Mouse (Mus musculus): ENCODE measurements at regions not wholly inside any gene's neighbourhood (a gene's known extent, or its start where the extent isn't known, plus 50 kb on each side); places are given as distances from the start of the nearest gene placed in this dataset.

DNA sequence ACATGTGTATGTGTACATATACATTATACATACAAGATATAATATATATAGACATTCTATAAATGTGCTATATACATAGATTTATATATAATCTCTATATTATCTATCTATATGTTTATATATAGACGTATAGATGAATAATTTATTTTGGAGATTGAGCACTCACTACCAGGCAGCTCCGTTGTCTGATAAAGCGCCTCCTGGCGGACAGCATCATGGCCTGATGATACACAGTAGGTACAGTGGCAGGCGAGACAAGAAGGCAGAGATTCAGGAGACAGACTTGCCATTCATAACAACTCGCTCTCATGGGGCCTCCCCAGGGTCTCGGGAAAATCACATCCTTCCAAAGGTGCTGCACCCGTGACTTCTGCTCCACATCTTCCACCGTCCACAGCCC, 101.4 kb upstream of the A530016L24Rik start:
- no peak for DNase-seq

DNA sequence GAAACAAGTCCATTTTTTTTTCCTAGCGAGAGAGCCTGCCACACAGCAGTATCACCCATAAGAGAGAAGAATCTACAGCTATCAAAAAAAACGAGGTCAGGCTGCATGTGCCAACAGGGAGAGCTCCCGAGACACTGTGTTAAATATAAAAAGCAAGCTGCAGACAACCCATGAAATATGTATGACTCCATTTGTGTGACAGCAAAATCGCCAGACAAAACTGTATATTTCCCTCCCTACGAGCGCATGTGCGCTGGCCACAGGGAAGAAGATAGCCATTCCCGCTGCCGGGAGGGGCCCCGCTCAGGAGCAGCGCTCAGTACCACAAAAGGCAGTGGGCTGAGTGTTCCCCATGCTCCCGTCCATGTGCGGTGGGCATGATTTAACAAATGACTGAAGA, 93.3 kb upstream of the A530016L24Rik start:
- no peak for DNase-seq

DNA sequence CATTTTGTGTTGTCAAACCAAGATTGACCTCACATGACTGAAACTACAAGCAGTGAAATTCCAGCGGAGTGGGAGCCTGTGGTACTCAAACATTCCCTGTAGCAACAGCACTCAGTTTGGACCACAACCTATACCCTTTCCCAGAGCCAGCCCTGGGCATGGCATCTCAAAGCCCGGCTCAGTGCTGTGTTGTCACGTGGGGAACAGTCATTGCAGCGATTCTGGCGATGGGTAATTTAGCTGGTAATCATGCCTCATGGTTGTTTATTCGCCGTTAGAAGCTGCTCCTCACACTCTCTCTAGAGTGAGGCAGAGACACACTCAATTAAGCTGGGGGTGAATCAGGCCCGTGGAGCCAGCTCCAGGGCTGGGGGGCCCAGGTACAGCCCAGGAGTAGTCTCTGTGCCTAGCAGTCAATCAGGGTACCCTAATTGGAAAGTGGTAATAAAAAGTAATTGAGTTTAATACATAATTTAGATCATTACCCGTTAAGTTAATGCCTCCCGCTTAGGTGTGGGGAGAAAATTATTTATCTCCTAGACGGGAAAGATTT, 85.5 kb upstream of the A530016L24Rik start:
- no peak for DNase-seq

DNA sequence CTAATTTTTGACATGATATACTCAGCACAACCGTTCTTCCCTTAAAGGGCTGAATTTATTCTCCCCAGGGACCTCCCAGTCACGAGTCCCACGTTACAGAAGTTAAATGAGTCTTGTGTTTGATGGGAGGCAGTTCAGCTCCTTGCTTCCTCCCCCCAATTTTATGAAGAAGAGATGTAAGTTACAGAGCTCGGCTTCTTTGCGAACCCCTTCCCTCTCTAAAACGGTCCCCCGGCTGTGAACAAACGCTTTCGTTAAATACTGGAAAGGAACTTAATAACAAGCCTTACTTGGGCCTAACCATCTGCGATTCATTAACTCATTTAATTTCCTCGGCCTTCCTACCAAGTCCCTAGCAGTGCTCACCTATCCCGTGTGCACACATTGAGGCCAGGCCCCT, 84.9 kb upstream of the A530016L24Rik start:
- DNase-seq: no peak

DNA sequence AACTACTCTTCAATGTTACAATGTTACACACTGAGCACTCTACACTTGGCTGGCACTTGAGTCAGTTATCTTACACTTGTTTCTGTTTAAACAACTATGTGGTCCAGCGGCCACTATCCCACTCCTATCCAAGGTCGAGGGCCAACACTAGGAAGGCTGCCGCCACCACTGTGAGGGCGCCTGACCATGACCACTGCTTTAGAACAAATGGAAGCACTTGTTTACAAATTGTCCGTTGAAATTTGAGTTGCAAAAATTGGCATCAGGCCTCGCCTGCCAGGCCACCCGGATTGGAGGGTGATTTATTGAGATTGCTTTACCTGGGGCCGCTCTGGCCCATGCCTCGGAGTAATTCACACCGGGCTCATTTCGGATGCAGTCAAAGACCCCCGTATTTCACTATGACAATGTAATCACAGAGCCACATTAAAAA, 83.5 kb upstream of the A530016L24Rik start:
- DNase-seq: no peak

DNA sequence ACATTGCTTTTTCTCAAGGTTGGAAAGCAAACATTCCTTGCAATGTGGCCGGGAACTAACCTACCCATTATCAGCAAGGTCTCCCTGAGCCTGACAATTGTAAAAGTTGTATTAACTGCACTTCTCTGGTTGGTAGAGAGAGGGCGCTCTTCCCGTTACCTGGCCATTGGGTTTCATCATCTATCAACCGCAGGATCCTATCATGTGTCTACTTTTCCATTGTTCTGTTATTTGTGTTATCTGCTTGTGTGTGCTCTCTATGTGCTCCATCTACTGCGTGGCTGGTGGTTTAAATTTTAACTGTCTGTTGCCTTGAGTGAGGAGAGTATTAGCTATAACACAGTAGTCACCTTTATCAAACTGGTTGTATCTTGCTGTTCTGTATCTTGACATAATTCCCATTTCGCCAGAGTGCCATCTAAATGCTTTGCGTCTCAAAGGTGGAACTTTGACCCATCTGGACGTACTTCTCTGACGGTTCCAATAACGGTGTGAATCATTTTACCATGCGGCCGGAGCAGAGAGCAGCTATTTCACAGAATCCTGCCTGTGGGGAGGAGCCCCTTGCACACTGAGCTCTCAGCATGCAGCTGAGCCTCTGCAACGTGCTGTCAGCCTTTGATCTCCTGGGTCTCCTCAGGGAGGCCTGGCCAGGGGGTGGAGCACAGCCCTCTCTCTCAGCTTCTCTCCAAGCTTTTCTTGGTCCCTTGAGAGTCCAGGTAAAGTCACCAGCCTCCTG, 77.5 kb upstream of the A530016L24Rik start:
- no peak for DNase-seq

DNA sequence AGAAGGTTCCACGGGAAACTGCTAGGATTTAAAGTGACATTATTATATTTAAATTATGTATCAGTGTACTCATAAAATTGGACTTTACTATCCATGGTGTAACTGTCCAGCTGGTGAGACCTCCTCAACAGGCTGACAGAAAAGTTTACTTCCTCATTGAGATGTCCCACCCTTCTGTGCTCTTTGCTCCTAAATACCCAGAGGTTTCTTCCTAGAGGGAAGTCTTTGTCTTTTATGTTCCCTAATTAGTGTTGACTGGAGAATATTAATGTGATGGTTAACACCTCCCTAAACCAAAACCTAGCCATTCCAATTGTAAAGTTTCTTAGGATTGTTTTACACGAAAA, 76.9 kb upstream of the A530016L24Rik start:
- no peak for DNase-seq

DNA sequence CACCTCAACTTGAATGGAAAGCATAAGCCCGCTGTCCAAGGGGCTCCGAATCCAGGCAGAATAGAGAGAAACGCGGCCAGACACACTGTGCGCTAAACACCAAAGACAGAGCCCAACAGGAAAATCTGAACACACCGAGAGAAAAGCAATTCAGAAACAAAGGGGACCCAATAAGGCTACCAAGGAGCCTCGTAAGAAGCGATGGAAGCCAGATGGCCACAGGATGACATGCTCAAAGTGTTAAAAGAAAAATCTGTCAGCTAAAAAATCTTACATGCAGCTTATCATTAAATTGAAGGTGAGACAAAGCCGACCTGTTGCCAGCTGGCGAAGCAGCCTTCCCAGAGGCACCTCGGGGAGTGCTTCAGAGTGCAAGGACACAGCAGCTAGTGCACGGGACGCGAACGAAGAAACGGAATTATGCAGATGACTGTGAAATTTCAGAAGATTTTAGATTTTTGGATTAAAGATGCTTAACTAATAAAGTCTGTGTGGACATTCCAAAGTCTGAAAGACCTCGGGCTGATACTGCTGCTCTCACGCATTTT, 73.2 kb upstream of the A530016L24Rik start:
- no peak for DNase-seq

DNA sequence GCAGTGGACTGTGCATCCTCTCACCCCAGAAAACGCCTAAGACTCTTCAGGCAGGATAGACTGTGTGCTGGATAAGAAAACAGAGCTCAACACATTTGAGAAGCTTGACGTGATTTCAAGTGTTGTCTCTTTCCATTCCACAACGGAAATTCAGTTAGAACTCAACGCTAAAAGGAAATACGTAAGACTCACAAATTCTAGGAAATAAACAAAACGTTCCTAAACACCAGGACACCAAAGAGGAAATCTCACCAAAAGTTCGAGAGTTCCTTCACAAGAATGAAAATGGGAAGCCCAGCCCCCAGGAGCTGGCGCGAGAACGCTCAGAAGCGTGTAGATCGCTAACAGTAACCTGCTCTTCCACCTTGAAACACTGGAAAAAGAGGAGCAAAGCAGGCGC, 72.7 kb upstream of the A530016L24Rik start:
- no peak for DNase-seq

DNA sequence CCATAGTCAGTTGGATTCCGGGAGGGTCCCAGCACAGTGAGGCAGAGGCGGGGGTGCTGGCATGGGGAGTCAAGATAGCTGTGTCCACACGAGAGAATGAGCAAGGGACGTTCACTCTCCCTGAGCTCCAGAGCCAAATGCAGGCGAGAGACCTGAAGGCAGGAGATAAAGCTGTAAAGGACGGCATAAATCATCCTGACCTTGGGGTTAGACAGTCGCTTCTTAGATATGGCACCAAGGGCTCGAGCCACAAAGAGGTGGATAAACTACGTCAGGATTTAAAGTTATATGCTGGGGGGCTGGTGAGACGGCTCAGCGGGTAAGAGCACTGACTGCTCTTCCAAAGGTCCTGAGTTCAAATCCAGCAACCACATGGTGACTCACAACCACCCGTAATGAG, 70.6 kb upstream of the A530016L24Rik start:
- DNase-seq: no peak

DNA sequence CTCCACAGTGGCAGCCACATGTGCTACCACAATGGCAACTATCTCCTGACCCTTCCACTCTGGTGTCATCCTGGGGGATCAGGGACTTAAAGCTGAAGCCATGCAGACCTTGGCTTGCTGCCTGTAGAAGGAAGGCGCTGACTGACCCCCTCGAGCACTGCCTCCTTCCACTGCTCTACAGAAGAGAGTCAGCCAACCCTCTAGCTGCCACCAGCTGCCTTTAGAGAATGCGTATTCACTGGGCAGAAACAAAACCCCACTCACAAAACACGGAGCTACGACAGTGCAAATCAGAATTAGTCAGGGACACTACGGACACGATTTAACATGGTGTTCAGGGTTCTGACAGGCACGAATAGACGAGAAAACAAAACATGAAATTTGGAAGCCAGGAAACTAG, 67.1 kb upstream of the A530016L24Rik start:
- no peak for DNase-seq

DNA sequence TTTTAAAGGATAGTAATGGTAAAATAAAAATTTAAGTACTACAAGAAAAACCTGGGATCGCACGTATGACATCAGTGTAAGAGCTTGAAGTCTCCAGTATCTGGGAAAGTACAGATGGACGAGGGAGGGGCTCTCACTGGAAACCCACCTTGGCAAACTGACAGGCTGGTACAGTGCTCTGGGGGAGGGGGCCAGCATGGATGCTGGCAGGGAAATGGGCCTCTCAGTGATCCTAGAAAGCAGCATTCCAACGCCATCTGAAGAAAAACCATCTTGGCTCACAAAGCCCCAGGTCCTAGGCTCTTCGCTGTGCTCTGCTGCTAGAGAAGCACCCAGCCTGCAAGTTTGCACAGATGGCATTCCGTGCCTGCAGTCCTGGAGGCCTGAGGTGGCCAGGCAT, 65.1 kb upstream of the A530016L24Rik start:
- no peak for DNase-seq

DNA sequence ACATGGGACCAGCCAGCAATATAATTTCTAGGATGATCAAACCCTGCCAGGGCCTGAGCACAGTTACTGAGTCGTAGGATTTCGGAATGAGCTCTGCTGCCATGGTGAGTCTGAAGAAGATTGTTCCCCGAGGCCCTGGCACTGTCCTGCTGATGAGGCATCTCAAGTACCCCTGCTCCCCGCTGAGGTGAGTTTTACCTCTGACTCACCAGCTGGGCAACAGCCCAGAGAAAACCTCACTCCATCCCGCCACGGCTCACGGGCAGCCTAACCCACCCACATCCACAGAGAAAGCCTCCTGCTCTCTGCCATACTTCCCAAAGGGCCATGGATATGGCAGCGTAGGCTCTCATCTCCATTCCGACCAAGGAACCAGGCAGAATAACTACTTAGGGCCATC, 62.6 kb upstream of the A530016L24Rik start:
- DNase-seq: peak in 1 of 2 experiments; percentile 50

DNA sequence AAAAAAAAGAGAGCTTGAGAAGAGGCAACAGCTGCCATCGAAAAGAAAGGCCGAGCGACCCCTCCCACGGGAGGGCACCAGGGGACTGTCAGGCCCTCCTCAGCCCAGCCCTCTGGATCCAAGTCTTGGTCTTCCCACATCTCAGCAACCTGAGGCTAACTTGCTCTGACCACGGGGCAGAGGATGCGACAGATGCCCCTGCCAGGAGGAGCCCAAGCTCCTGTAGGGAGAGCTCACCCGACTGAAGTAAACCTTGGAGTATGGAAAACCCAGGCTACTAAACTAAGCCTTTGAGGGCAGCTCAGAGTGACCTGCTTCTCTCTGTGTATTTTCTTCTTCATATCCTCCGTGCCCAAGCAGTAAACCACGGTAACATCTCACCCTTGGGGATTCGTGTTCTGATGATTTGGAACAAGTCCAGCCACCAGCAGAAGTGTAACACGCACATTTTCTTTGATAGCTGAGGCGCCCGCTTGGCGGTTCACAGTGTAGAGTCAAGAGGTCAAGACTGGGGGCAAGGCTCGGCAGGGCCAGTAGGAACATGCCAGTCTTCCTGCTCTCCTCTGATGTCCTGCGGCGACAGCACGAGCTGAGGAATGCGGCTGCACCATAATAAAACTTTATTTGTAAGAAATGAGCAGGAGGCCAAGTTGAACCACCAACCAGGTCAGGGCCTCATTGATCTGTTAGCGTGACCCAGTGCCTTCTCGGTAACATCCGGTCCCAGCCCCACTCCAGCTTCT, 59.0 kb upstream of the A530016L24Rik start:
- peak; percentile 45 to 58 for DNase-seq

DNA sequence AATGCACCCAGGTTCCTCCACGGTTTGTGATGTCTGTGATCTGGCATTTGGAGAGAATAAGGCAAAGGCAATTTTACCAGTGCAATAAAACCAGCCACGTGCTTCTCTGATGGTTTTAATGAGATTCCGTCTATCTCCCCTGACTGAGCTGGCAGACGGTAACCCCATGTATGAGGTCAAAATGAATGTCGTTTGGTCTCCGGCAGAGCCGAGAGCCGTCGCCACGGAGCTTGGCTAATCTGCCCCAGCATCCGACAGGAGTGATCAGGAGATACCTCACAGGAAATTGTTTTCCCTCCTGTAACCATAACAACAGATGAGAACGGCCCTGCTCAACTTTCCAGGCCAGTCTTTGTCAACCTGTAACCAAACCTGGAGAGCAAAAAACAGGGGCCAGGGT, 55.9 kb upstream of the A530016L24Rik start:
- DNase-seq: no peak

DNA sequence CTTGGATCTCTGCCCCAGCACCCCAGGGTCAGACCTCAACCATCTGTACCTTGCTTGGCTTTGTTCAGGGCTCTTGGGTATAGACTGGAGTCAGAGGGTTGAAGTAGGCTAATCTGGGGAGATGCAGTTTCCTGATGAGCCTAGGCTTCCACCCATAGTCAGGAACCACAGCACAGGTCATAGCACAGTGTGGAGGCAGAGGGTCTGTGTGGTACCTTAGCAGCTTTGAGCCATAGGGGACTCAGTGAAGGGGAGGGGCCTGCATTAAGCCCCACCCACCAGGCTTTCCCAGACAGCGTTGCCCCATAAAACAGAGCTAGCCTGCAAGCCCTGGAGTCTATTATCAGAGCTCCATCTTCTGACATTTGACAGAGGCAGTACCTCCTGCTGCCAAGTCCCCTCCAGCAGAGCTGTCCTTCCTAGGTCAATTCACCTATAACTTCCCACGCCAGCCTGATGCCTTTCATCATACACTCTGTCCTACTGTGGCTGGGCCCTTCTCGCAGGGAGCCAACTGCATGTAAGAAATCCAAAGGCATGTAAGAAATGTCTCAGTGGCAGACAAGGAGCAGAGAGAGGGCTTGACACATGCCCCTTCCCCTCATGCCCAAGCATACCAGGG, 54.5 kb upstream of the A530016L24Rik start:
- peak in 1 of 2 experiments; percentile 44 for DNase-seq

DNA sequence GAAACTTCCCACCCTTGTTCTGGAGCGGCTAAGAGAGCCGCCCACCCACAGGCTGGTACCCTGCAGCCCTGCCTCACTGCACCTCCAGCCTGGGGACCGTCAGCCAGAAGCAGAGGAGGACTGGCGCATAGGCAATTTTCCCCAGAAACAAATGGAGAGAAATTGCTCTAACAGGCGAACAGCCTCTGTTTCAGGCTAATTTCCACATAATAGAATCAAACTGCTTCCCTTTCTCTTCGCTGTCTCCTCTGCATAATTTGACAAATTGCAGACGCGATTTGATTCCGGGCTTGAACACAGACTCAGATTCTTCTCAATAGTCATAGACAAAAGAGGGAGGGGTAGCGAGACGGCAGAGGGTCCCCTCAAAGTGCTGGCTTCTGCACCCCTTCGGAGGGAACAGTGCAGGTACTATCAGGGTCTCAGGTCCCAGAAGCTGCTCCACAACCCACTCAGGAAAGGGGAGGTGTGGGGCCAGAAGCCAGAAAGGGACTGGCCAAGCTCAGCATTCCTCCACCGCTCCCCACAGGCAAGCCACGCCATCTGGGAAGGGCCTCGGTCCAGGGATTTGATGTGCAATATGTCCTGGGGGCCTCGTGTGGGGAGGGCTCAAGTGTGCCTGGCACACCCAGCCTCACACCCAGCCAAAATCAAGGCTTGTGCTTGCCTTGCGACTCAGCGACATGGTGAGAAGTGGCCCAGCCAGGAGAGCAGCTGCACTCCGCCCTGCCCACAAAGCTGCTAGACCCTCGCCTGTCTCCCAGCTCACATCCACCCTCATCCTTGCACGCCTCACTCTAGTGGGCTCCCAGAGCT, 53.7 kb upstream of the A530016L24Rik start:
- peak; percentile 85 to 89 for DNase-seq

DNA sequence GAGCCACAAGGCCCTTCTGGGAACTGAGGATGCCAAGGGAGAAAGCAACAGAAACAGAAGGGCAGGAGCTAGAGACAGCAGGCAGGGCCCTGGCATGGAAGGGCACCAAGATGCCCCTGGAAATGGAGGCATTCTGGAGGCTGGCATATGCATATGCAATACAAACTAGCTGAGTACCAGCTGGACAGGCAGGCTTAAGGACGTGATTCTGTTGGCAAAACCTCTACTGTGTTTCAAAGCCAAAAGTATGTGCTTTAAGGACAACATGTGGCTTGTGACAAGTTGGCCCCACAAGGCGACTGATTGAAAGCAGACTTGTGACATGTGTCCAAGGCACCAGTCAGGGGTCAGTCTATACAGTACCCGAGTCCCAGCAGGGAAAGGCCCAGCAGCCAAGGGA, 52.2 kb upstream of the A530016L24Rik start:
- peak; percentile 60 to 62 for DNase-seq

DNA sequence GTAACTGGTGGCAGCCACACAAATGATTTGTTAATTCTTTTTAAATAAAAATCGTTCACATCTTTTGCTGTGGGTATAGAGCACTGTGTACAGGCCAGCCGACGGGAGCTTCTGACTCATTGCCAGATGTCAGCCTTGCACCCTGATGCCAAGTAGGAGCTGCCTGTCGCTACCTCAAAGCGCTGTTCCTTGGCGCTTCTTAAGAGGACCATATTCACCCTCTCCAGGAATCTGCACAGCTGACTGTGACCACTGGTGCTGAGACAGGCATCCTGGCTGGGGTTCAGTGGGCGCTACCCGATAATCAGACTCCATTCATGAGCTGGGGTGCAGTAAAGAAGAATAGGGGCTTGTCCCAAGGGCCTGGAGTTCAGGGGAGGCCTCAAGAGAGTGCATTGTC, 51.0 kb upstream of the A530016L24Rik start:
- DNase-seq: no peak

Measured in cerebellum, postnatal 25 days (tissue).